ENCODE assay signal across 8 mouse cellular contexts in the genomic region with DNA sequence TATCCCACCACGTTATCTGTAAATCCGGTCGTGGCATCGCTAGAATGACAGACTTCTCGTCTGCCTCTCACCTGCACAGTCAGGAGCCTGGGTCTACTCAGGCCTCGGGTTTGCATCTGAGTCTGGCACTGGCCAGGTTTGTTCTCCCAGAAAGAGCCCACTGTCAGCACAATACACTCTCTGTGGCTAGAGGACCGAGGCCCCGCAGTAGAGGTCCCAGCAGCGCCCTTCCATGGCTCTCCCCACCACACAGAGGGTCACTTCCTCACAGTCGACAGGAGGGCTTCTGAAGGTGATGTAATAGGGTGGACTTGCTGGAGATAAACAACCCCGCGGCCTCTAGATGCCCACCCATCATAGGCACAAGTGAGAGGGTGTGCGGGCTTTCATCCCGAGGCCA. TPM values are rescaled to one million over a fixed set of nuclear protein-coding genes. Genes with fewer than 3 reads are reported as not detected.
DNase-seq lines count a peak whose midpoint lies in the region; ATAC-seq and TF ChIP-seq lines count a peak whose summit lies in the region.

No protein-coding gene starts in this region.

- no peak overlapping the region for H3K9ac ChIP-seq in forebrain, postnatal 0 days
- H3K9ac ChIP-seq in liver, embryonic 16.5 days (ENCODE audit: low read depth, low read length), result no peak overlapping the region

- H3K9me3 ChIP-seq in E14TG2a.4 (ENCODE audit: low read length), result peaks cover 3% of the 10 kb centered on the region; the same call in 1 of the 2 replicates
- no peaks in the 10 kb centered on the region for H3K9me3 ChIP-seq in forebrain, postnatal 0 days (ENCODE audit: low read length)
- H3K9me3 ChIP-seq in liver, embryonic 16.5 days (replicated peaks; ENCODE audit: control insufficient read depth, low read length), result no peaks in the 10 kb centered on the region

- 0 out of 2 replicates have a peak, but pooled peaks cover 11% of the 10 kb centered on the region for H3K27me3 ChIP-seq in E14TG2a.4 (ENCODE audit: insufficient read depth, low read length)
- no peaks in the 10 kb centered on the region for H3K27me3 ChIP-seq in forebrain, postnatal 0 days (ENCODE audit: insufficient read depth, low read length)
- H3K27me3 ChIP-seq in liver, embryonic 16.5 days (ENCODE audit: control insufficient read depth, insufficient read depth, low read depth, low read length), result no peaks in the 10 kb centered on the region

- 0 out of 2 replicates have a peak, but pooled peaks have one; percentile 25 for ATAC-seq in forebrain, postnatal 0 days
- peak; percentile 15; the same call in 1 of the 2 replicates for ATAC-seq in liver, embryonic 16.5 days (ENCODE audit: low read depth)

- no peak overlapping the region for H3K27ac ChIP-seq in gastrocnemius, adult 2 months
- H3K27ac ChIP-seq in forebrain, postnatal 0 days (ENCODE audit: low read depth, low read length), result no peak overlapping the region
- H3K27ac ChIP-seq in liver, embryonic 16.5 days (ENCODE audit: low read length), result no peak overlapping the region

- no peak for DNase-seq in gastrocnemius, adult 2 months
- no peak for DNase-seq in gastrocnemius, postnatal 14 days
- DNase-seq in forebrain, postnatal 0 days, result no peak
- no peak for DNase-seq in spleen, postnatal 10 days (ENCODE audit: low spot score in 2 of 2)
- DNase-seq in left cerebral cortex, adult 9 months (ENCODE audit: low spot score in 2 of 2), result no peak
- no peak for DNase-seq in urinary bladder, postnatal 14 days (ENCODE audit: low spot score)

- peak overlapping the region; percentile 27; the same call in 1 of the 2 replicates for H3K4me2 ChIP-seq in forebrain, postnatal 0 days (ENCODE audit: low read depth)
- peak overlapping the region; percentile 34 for H3K4me2 ChIP-seq in liver, embryonic 16.5 days (ENCODE audit: low read depth, low read length)

- 56% methylated on average over 14 of the region's 14 CpGs for WGBS in forebrain, postnatal 0 days
- 38% methylated on average over 14 of the region's 14 CpGs for WGBS in liver, embryonic 16.5 days (ENCODE audit: insufficient replicate concordance)

- no peak for TF ChIP-seq CTCF in gastrocnemius, adult 2 months (IDR thresholded peaks at IDR 0.05)
- TF ChIP-seq CTCF in E14TG2a.4 (conservative IDR thresholded peaks at IDR 0.05; ENCODE audit: low read length), result no peak
- no peak for TF ChIP-seq CTCF in forebrain, postnatal 0 days (IDR thresholded peaks at IDR 0.05; ENCODE audit: low read depth)

- intact Hi-C loops in gastrocnemius, adult 2 months (cut with DNase I), result no loop called here
- intact Hi-C loops in gastrocnemius, postnatal 14 days (cut with DNase I; ENCODE audit: low total_unique reads), result no loop called here

- no peaks in the 10 kb centered on the region for H3K36me3 ChIP-seq in E14TG2a.4 (ENCODE audit: insufficient read depth, low read length)
- no peaks in the 10 kb centered on the region for H3K36me3 ChIP-seq in forebrain, postnatal 0 days (ENCODE audit: insufficient read depth)
- H3K36me3 ChIP-seq in liver, embryonic 16.5 days (ENCODE audit: control insufficient read depth, insufficient read depth), result no peaks in the 10 kb centered on the region

- H3K4me3 ChIP-seq in gastrocnemius, adult 2 months, result peak overlapping the region; percentile 51
- H3K4me3 ChIP-seq in E14TG2a.4 (replicated peaks; ENCODE audit: low read length), result peak overlapping the region; percentile 68
- H3K4me3 ChIP-seq in forebrain, postnatal 0 days (ENCODE audit: low read depth, low read length), result no peak overlapping the region
- no peak overlapping the region for H3K4me3 ChIP-seq in liver, embryonic 16.5 days (ENCODE audit: low read depth, low read length)

- peaks cover 17% of the 10 kb centered on the region for H3K4me1 ChIP-seq in E14TG2a.4 (replicated peaks; ENCODE audit: low read depth, low read length)
- peaks cover 5% of the 10 kb centered on the region; the same call in 1 of the 2 replicates for H3K4me1 ChIP-seq in forebrain, postnatal 0 days (ENCODE audit: insufficient read depth)
- peaks cover 5% of the 10 kb centered on the region for H3K4me1 ChIP-seq in liver, embryonic 16.5 days (ENCODE audit: control insufficient read depth, low read depth, low read length)

RNA-seq across cellular contexts. Expression of gene Grhpr, which starts 7.3 kb away (rescaled TPM):
- total RNA-seq in gastrocnemius, adult 2 months (2021), result 10 to 100 TPM; 23.9 to 24.7 TPM
- 10 to 100 TPM; 35.3 to 35.6 TPM for total RNA-seq in gastrocnemius, postnatal 14 days (2021)
- 13.5 and 18.2 TPM in 2 replicates for total RNA-seq in forebrain, postnatal 0 days (2014; rRNA removed)
- 22.9 and 25.6 TPM in 2 replicates for polyA plus RNA-seq in forebrain, postnatal 0 days (2015; fragmentation: Nextera tagmentation; extraction: Ambion mirVana)
- 165 and 179 TPM in 2 replicates for polyA plus RNA-seq in liver, embryonic 16.5 days (2015; fragmentation: Nextera tagmentation; extraction: Ambion mirVana)

RNA-seq across cellular contexts. Expression of gene Zbtb5, which starts 38.3 kb away (rescaled TPM):
- 1 to 10 TPM; 2.3 to 3.0 TPM for total RNA-seq in gastrocnemius, adult 2 months (2021)
- 1 to 10 TPM; 4.0 to 6.0 TPM for total RNA-seq in gastrocnemius, postnatal 14 days (2021)
- total RNA-seq in forebrain, postnatal 0 days (2014; rRNA removed), result 44.5 and 49.7 TPM in 2 replicates
- 28.7 and 32.1 TPM in 2 replicates for polyA plus RNA-seq in forebrain, postnatal 0 days (2015; fragmentation: Nextera tagmentation; extraction: Ambion mirVana)
- polyA plus RNA-seq in liver, embryonic 16.5 days (2015; fragmentation: Nextera tagmentation; extraction: Ambion mirVana), result 5.5 TPM in 2 replicates

RNA-seq across cellular contexts. Expression of gene Polr1e, which starts 44.5 kb away (rescaled TPM):
- total RNA-seq in gastrocnemius, adult 2 months (2021), result 1 to 10 TPM; 3.8 to 4.0 TPM
- 1 to 10 TPM; 3.9 to 6.6 TPM for total RNA-seq in gastrocnemius, postnatal 14 days (2021)
- 13.4 and 16.5 TPM in 2 replicates for total RNA-seq in forebrain, postnatal 0 days (2014; rRNA removed)
- polyA plus RNA-seq in forebrain, postnatal 0 days (2015; fragmentation: Nextera tagmentation; extraction: Ambion mirVana), result 23.7 and 25.0 TPM in 2 replicates
- polyA plus RNA-seq in liver, embryonic 16.5 days (2015; fragmentation: Nextera tagmentation; extraction: Ambion mirVana), result 11.4 and 13.1 TPM in 2 replicates

Comparison
In these comparisons a context has a peak if more than half of its experiments do, and no peak if none do; other contexts are left out.
1. H3K4me3 ChIP-seq: peak in gastrocnemius, adult 2 months (single experiment) and E14TG2a.4 (single experiment); none in forebrain, postnatal 0 days (single experiment) and liver, embryonic 16.5 days (single experiment).